Mouse (Mus musculus): ENCODE results near the gene Scgb2b27. TPM values are rescaled to one million over a fixed set of nuclear protein-coding genes. Genes with fewer than 3 reads are reported as not detected.

Scgb2b27 gene
- not detected in 2 replicates for polyA plus RNA-seq (2015; fragmentation: Nextera tagmentation; extraction: Ambion mirVana)

GRCm38 (mm10) chr7:34013842-34014241, at the start of gene Scgb2b27:
TSS of gene Scgb2b27 (minus strand) at chr7:34013942.

GRCm38 (mm10) chr7:34021183-34021582, 7.4 kb upstream of the Scgb2b27 start, which contains the start of gene Scgb1b27:
TSS of gene Scgb1b27 (plus strand) at chr7:34021483.

Other genes starting within 250 kb of the Scgb2b27 start
- gene Scgb2b26, start 68.9 kb downstream of the Scgb2b27 start, polyA plus RNA-seq (2015; fragmentation: Nextera tagmentation; extraction: Ambion mirVana), result not detected in 2 replicates
- gene Scgb1b27, start 7.5 kb upstream of the Scgb2b27 start, polyA plus RNA-seq (2015; fragmentation: Nextera tagmentation; extraction: Ambion mirVana), result not detected in 2 replicates
- gene Scgb1b30, start 81.5 kb upstream of the Scgb2b27 start, polyA plus RNA-seq (2015; fragmentation: Nextera tagmentation; extraction: Ambion mirVana), result not detected in 2 replicates
- gene Wtip, start 119.3 kb upstream of the Scgb2b27 start, polyA plus RNA-seq (2015; fragmentation: Nextera tagmentation; extraction: Ambion mirVana), result 4.0 and 6.4 TPM in 2 replicates
- gene Uba2, start 155.7 kb upstream of the Scgb2b27 start, polyA plus RNA-seq (2015; fragmentation: Nextera tagmentation; extraction: Ambion mirVana), result 110 and 112 TPM in 2 replicates
- gene Pdcd2l, start 182.7 kb upstream of the Scgb2b27 start, polyA plus RNA-seq (2015; fragmentation: Nextera tagmentation; extraction: Ambion mirVana), result 69.6 and 70.6 TPM in 2 replicates
- 362 and 387 TPM in 2 replicates for gene Gpi1, start 216.4 kb upstream of the Scgb2b27 start, polyA plus RNA-seq (2015; fragmentation: Nextera tagmentation; extraction: Ambion mirVana)
- gene Gm6096, start 237.1 kb upstream of the Scgb2b27 start, polyA plus RNA-seq (2015; fragmentation: Nextera tagmentation; extraction: Ambion mirVana), result not detected in 2 replicates

All from neural tube, postnatal 0 days (tissue).